20 mouse cellular contexts compared by ENCODE assay signal in genomic region chr16:89840361-89840760, GRCm38 (mm10).
DNase-seq lines count a peak whose midpoint lies in the region; TF ChIP-seq lines count a peak whose summit lies in the region.
"Had no signal": no experiment of that assay in that cellular context is flagged by ENCODE, and none has a peak within 500 bp of the region (broad histone marks: within the 10 kb centered on the region; RNA-seq: fewer than 3 reads in every experiment).

No protein-coding gene starts in this region.

- peaks cover 59% of the 10 kb centered on the region for H3K36me3 ChIP-seq in E14TG2a.4 (ENCODE audit: insufficient read depth, low read length)
- H3K36me3 ChIP-seq: G1E; heart, embryonic 12.5 days; heart, embryonic 15.5 days; intestine, embryonic 15.5 days had no signal

- intact Hi-C loops in gastrocnemius, postnatal 14 days (cut with DNase I; ENCODE audit: low total_unique reads) = no loop called here
- intact Hi-C loops in heart, postnatal 10 days (cut with DNase I) = loop anchor here (5.0 kb wide), 1 partner anchor 102 kb away; no protein-coding TSS in a partner anchor

- H3K4me1 ChIP-seq in E14TG2a.4 (replicated peaks; ENCODE audit: low read depth, low read length) = peaks cover 35% of the 10 kb centered on the region
- H3K4me1 ChIP-seq: forebrain, embryonic 10.5 days; forebrain, embryonic 13.5 days; intestine, embryonic 15.5 days had no signal

- 0 out of 2 replicates have a peak overlapping the region, but pooled peaks have one; percentile 23 for H3K4me3 ChIP-seq in E14TG2a.4 (replicated peaks; ENCODE audit: low read length)
- H3K4me3 ChIP-seq: forebrain, embryonic 10.5 days; forebrain, embryonic 13.5 days; heart, embryonic 12.5 days; heart, embryonic 15.5 days; hindbrain, embryonic 10.5 days; hindbrain, embryonic 13.5 days; intestine, embryonic 15.5 days had no signal

- no peaks in the 10 kb centered on the region for H3K9me3 ChIP-seq in E14TG2a.4 (ENCODE audit: low read length)
- H3K9me3 ChIP-seq: forebrain, embryonic 10.5 days; forebrain, embryonic 13.5 days; heart, embryonic 12.5 days; heart, embryonic 15.5 days; hindbrain, embryonic 10.5 days; hindbrain, embryonic 13.5 days; intestine, embryonic 15.5 days had no signal

- TF ChIP-seq CTCF in E14TG2a.4 (conservative IDR thresholded peaks at IDR 0.05; ENCODE audit: low read length) = no peak

- peak; percentile 22 for DNase-seq in gastrocnemius, postnatal 14 days
- no peak for DNase-seq in gastrocnemius, adult 8-10 months (ENCODE audit: low spot score in 2 of 2)
- peak; percentile 20 to 37 for DNase-seq in heart, adult 18-20 months
- DNase-seq in heart, postnatal 10 days = no peak
- DNase-seq in ES-CJ7 (ENCODE audit: low read depth, low spot score) = peak; percentile 25
- DNase-seq: adrenal gland, postnatal 10 days; adrenal gland, postnatal 36 days; cerebellum, postnatal 14 days; kidney, adult 11 months; kidney, adult 8-10 months had no signal

- H3K27me3 ChIP-seq in E14TG2a.4 (ENCODE audit: insufficient read depth, low read length) = no peaks in the 10 kb centered on the region
- H3K27me3 ChIP-seq: forebrain, embryonic 13.5 days; heart, embryonic 12.5 days; heart, embryonic 15.5 days; hindbrain, embryonic 13.5 days; intestine, embryonic 15.5 days; Patski had no signal

Comparison
In these comparisons a context has a peak if more than half of its experiments do, and no peak if none do; other contexts are left out.
1. DNase-seq: peak in gastrocnemius, postnatal 14 days (single experiment), heart, adult 18-20 months (2 of 2) and ES-CJ7 (single experiment); none in gastrocnemius, adult 8-10 months (0 of 2) and heart, postnatal 10 days (0 of 2).